Mouse (Mus musculus): ENCODE data around the gene Itga9. TPM values are rescaled to one million over a fixed set of nuclear protein-coding genes. Genes with fewer than 3 reads are reported as not detected.

Itga9 gene
- total RNA-seq, 1 experiment from 2014 or later = not detected

- no peak for ATAC-seq (replicated peaks; ENCODE audit: insufficient number of reproducible peaks, low FRiP score, low TSS enrichment, poor library complexity, severe bottlenecking)
Measured at GRCm38 (mm10) chr9:118739071-118739470, 132.6 kb downstream of the Itga9 start.

- ATAC-seq (replicated peaks; ENCODE audit: insufficient number of reproducible peaks, low FRiP score, low TSS enrichment, poor library complexity, severe bottlenecking) = no peak
Measured at GRCm38 (mm10) chr9:118739659-118740058, 133.2 kb downstream of the Itga9 start.

- no peak for ATAC-seq (replicated peaks; ENCODE audit: insufficient number of reproducible peaks, low FRiP score, low TSS enrichment, poor library complexity, severe bottlenecking)
Measured at GRCm38 (mm10) chr9:118741268-118741667, 134.8 kb downstream of the Itga9 start.

GRCm38 (mm10) chr9:118749335-118749949 is 143.0 kb downstream of the Itga9 start:
- no peak for ATAC-seq (replicated peaks; ENCODE audit: insufficient number of reproducible peaks, low FRiP score, low TSS enrichment, poor library complexity, severe bottlenecking)

GRCm38 (mm10) chr9:118750828-118751227 is 144.3 kb downstream of the Itga9 start:
- no peak for ATAC-seq (replicated peaks; ENCODE audit: insufficient number of reproducible peaks, low FRiP score, low TSS enrichment, poor library complexity, severe bottlenecking)

GRCm38 (mm10) chr9:118752376-118752775 is 145.9 kb downstream of the Itga9 start:
- ATAC-seq (replicated peaks; ENCODE audit: insufficient number of reproducible peaks, low FRiP score, low TSS enrichment, poor library complexity, severe bottlenecking) = no peak

- ATAC-seq (replicated peaks; ENCODE audit: insufficient number of reproducible peaks, low FRiP score, low TSS enrichment, poor library complexity, severe bottlenecking) = no peak
Measured at GRCm38 (mm10) chr9:118759462-118759861, 153.0 kb downstream of the Itga9 start.

GRCm38 (mm10) chr9:118761953-118762590 is 155.6 kb downstream of the Itga9 start:
- no peak for ATAC-seq (replicated peaks; ENCODE audit: insufficient number of reproducible peaks, low FRiP score, low TSS enrichment, poor library complexity, severe bottlenecking)

- ATAC-seq (replicated peaks; ENCODE audit: insufficient number of reproducible peaks, low FRiP score, low TSS enrichment, poor library complexity, severe bottlenecking) = no peak
Measured at GRCm38 (mm10) chr9:118762759-118763158, 156.3 kb downstream of the Itga9 start.

GRCm38 (mm10) chr9:118763203-118763602 is 156.7 kb downstream of the Itga9 start:
- no peak for ATAC-seq (replicated peaks; ENCODE audit: insufficient number of reproducible peaks, low FRiP score, low TSS enrichment, poor library complexity, severe bottlenecking)

- no peak for ATAC-seq (replicated peaks; ENCODE audit: insufficient number of reproducible peaks, low FRiP score, low TSS enrichment, poor library complexity, severe bottlenecking)
Measured at GRCm38 (mm10) chr9:118763646-118764045, 157.2 kb downstream of the Itga9 start.

- no peak for ATAC-seq (replicated peaks; ENCODE audit: insufficient number of reproducible peaks, low FRiP score, low TSS enrichment, poor library complexity, severe bottlenecking)
Measured at GRCm38 (mm10) chr9:118765059-118765458, 158.6 kb downstream of the Itga9 start.

GRCm38 (mm10) chr9:118767008-118767407 is 160.5 kb downstream of the Itga9 start:
- ATAC-seq (replicated peaks; ENCODE audit: insufficient number of reproducible peaks, low FRiP score, low TSS enrichment, poor library complexity, severe bottlenecking) = no peak

- no peak for ATAC-seq (replicated peaks; ENCODE audit: insufficient number of reproducible peaks, low FRiP score, low TSS enrichment, poor library complexity, severe bottlenecking)
Measured at GRCm38 (mm10) chr9:118768596-118768995, 162.1 kb downstream of the Itga9 start.

GRCm38 (mm10) chr9:118770366-118770765 is 163.9 kb downstream of the Itga9 start:
- no peak for ATAC-seq (replicated peaks; ENCODE audit: insufficient number of reproducible peaks, low FRiP score, low TSS enrichment, poor library complexity, severe bottlenecking)

GRCm38 (mm10) chr9:118774676-118775075 is 168.2 kb downstream of the Itga9 start:
- no peak for ATAC-seq (replicated peaks; ENCODE audit: insufficient number of reproducible peaks, low FRiP score, low TSS enrichment, poor library complexity, severe bottlenecking)

- no peak for ATAC-seq (replicated peaks; ENCODE audit: insufficient number of reproducible peaks, low FRiP score, low TSS enrichment, poor library complexity, severe bottlenecking)
Measured at GRCm38 (mm10) chr9:118776880-118777438, 170.5 kb downstream of the Itga9 start.

- ATAC-seq (replicated peaks; ENCODE audit: insufficient number of reproducible peaks, low FRiP score, low TSS enrichment, poor library complexity, severe bottlenecking) = no peak
Measured at GRCm38 (mm10) chr9:118778596-118778995, 172.1 kb downstream of the Itga9 start.

- ATAC-seq (replicated peaks; ENCODE audit: insufficient number of reproducible peaks, low FRiP score, low TSS enrichment, poor library complexity, severe bottlenecking) = no peak
Measured at GRCm38 (mm10) chr9:118784621-118785020, 178.1 kb downstream of the Itga9 start.

GRCm38 (mm10) chr9:118785816-118786215 is 179.3 kb downstream of the Itga9 start:
- ATAC-seq (replicated peaks; ENCODE audit: insufficient number of reproducible peaks, low FRiP score, low TSS enrichment, poor library complexity, severe bottlenecking) = no peak
